Mouse (Mus musculus) left cerebral cortex, adult 18-20 months (tissue): ENCODE measurements at regions not wholly inside any gene's neighbourhood (a gene's known extent, or its start where the extent isn't known, plus 50 kb on each side); places are given as distances from the start of the nearest gene placed in this dataset.
A peak's percentile ranks its signal among the peaks of the same experiment; 100 is the strongest.

ENCODE experiments used
- DNase-seq, 2 experiments: peaks; one replicate each; pipeline ENCODE4 v3.0.0; 2021 to 2022; ENCODE audit warnings: low spot score in 2 of 2, mixed read lengths in 1 of 2

DNA sequence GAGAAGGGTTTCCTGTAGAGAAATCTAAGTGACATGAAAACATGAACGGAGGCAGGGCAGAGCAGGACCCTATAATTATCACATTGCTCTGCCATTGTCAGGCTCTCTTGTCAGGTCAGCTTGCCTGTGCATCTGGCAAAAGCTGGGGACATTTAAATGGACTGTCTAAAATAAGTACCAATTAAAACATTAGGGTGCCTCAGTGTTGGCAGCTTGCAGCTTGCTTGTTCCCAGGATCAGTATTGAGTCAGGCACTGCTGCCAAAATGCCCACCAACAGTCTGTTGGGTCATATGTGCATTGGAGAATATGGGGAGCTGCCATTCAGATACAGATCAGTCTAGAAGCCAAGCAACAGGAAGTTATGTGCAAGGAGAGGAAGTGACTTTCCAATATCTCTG lies 349.5 kb upstream of the B3gat1 start:
- no peak for DNase-seq

DNA sequence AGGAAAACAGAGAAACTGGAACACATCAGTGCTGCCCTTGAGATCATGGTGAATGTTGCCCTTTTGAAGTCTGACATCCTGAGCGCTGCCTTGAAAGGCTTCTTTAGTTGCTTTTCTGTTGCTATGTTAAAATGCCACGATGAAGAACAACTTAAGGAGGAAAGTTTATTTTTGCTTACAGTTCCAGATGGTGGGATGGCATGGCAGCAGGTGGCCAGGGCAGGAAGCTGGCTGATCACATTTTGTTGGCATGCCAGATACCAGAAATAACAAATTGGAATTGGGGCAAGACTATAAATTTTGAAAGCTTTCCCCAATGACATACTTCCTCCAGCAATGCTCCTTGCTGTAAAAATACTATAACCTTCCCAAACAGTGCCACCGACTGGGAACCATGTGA lies 334.9 kb upstream of the B3gat1 start:
- DNase-seq = peak in 1 of 2 experiments; percentile 12

- DNase-seq = no peak
These were observed 310.4 kb upstream of the B3gat1 start for GRCm38 (mm10) chr9:26422897-26423823.

DNA sequence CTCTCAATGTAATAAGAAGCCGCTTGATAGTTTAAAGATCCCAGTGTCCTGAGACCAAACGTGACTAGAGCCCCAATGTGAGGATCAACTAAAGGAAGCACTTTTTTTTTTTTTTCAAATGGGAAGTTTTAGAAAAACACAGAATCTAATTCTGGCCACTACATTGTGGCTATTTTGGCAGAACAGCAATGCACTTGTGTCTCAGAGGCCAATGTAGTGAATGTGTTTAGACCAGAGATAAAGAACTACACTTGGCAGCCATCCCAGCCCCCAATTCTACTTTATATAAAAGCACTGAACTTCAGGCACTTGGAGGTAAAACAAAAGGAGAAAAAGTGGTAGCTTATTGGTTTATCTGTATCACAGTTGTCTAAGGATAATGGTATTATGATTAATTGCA lies 298.0 kb upstream of the B3gat1 start:
- DNase-seq = peak in 1 of 2 experiments; percentile 12

GRCm38 (mm10) chr9:26437244-26437643 lies 296.3 kb upstream of the B3gat1 start:
- no peak for DNase-seq

GRCm38 (mm10) chr9:26453924-26454323 lies 279.6 kb upstream of the B3gat1 start:
- DNase-seq = no peak

DNA sequence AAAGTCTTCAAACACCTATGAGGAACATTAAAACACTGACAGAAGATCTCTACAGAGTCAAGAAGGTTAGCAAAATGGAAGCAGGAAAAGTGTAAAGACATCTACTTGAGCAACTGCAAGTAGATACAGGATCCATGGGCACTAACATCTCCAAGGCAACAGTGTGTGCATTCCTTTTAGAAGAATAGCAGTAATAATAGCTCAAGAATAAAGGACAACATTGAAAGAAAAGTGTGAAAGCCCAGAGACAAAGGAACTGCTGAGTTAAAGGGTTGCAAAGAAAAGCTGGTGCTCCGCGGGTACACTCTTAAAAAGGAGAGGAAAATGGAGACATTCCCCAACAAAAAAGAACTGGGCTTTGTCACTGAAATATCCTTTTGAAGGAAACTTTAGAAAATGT lies 272.4 kb upstream of the B3gat1 start:
- no peak for DNase-seq

- no peak for DNase-seq
These were observed 262.7 kb upstream of the B3gat1 start for GRCm38 (mm10) chr9:26470694-26471392.

GRCm38 (mm10) chr9:26476341-26476740 lies 257.2 kb upstream of the B3gat1 start:
- DNase-seq = no peak

DNA sequence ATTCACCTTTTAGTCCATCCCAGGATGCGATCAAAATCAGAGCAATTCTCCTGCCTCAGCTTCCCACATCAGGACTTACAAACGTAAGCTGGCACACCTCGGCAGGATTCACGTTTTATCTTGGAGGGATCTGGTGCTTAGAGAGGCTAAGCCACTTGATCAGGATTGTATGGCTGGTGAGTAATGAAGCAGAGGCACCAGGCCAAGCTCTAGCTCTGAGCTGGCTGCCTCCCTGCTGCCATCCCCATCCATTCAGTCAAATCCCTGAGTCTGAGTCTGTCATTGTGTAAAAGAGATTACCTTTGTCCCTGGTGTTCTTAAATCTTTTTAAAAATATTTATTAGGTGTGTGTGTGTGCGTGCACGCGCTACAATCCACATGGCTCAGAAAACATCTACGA lies 252.6 kb upstream of the B3gat1 start:
- no peak for DNase-seq

DNA sequence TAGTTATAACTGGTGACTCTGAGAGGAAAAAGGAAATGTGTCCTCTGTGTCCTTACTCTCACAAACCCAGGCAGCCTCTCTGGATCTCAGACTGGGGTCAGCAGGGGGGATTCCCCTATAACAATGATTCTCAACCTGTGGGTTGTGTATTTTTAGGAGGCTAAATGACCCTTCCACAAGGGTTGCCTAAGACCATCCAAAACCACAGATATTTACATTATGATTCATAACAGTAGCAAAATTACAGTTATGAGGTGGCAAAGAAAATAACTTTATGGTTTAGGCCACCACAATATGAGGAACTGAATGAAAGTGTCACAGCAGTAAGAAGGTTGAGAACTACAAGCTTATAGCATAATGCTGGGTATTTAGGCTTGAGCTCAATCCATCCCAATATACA lies 251.6 kb upstream of the B3gat1 start:
- DNase-seq = no peak

DNA sequence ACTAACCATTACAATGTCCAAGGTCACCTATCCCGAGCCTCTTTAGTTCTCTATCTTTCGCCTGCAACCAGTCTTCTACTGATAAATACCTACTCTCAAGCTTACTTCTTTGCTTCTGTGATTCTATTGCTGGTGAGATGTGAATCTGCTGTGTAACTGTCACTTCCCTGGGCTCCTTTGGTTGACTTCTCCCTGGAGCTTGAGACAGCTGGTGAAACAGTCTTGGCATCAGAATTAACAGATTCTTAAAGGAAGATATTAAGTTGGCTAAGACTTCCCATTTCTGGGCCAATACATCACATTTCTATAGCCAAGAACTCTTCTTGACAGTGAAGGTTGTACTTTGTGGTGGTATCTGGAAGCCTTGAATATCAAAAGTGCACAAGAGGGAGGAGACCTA lies 239.8 kb upstream of the B3gat1 start:
- DNase-seq = no peak

DNA sequence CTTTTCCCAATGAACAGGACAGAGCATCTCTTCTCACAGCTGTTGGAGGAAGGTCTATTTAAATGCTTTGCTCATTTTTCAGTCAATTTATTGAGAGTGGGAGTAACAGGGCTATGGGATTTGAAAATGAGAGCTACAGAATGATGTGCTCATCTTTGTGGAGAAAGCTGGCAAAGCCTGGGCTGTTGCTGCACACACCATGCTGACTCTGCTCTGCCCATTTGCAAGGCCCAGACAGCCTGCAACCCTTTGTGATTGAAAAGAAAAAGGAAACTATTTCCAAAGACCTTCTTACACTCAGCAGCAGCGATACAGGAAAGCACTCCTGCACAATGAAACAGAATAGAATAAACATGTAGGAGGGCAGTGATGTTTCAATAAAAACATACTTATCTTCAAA lies 231.5 kb upstream of the B3gat1 start:
- no peak for DNase-seq

DNA sequence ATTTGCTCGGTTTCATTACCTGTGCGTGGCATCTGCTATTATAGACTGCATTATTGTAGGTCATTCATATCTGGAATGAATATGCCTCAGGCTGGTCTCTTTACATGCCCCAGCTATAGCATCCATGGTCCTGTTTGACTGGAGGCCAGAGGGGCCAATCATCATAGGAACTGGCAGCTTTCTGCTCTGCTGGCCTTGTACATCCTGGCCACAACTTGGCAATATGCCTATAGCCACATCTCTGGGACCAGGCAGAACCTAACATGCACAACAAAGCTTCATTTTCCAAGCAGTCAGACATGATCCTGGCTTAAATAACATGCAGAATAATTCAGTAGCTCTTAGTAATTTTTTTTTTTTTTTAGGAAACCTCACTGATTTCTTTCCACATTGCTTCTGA lies 227.6 kb upstream of the B3gat1 start:
- no peak for DNase-seq

GRCm38 (mm10) chr9:26518651-26519050 lies 214.9 kb upstream of the B3gat1 start:
- no peak for DNase-seq

DNA sequence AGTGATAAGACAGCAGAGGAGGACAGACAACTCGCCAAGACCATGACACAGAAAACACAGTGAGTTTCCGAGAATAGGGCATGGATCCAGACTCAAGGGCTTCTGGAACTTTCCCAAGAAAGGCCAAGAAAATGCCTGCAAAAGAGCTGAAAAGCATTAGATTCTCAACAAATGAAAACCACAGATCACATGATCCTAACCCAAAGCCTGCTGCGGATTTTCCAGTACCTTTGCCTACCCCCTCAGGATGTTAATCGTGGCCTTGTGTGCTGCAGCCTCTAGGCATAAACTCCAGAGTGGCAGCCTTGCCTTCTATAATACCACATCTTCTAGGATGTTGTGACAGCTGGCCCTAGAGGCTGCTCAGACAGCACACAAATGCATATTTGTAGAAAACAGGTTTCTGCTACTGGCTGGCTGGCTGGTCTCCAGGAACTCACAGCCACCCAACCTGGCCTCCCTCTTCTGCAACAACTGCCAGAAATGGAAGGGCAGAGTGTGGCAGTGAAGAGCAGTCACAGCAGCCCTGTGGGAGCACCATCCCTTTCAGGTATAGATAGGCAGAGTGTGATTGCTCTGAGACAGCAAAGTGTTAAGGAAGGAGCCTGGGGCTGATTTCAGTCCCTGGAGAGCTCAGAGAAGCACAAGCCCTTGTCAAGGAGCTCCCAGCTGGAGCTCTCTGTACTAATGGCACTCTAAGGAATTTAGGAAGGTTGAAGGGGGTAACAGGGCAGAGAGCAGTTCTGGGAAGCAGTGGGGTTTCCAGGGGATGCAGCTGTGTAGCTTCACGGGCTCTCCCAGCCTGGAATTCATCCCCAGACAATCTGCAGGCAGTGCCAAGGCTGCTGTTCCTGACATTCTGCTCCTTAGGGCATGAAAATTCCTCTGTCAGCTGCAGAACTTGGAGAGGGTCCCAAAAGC lies 213.7 kb upstream of the B3gat1 start:
- no peak for DNase-seq

- no peak for DNase-seq
These were observed 209.4 kb upstream of the B3gat1 start for GRCm38 (mm10) chr9:26524089-26524488.

DNA sequence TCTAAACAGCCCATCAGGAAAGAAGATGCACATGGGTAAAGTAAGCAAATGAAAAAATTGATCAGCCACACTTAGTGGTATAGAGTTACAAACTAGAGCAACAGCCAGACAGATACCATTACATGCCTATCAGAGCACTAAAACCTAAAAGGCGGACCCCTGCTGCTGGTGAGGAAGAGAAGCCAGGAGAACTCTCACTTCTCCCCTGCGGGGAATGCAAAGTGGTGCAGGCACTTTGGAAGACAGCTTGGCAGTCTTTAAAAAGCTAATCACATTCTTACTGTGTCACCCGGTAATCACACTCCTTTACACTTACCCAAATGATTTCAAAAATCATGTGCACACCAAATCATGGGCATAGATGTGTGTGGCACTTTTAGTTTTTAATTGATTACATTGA lies 204.8 kb upstream of the B3gat1 start:
- no peak for DNase-seq

DNA sequence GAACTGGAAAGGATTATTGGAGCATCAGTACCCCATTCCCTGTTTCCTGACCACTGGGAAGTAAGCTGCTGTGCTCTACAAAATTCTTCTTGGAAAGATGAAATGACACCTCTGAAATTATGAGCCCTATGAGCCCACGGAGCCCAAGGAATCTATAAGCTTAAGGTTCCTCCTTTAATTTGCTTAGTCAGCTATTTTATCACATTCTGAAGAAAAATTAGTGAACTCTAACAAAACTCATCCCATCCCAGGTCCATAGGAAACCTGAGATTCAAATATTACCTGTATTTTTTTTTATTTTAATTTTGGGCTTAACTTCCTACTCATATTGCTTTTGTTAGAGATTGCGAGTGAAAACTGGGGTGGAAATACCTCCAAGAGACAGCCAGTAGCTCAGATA lies 194.5 kb upstream of the B3gat1 start:
- no peak for DNase-seq

DNA sequence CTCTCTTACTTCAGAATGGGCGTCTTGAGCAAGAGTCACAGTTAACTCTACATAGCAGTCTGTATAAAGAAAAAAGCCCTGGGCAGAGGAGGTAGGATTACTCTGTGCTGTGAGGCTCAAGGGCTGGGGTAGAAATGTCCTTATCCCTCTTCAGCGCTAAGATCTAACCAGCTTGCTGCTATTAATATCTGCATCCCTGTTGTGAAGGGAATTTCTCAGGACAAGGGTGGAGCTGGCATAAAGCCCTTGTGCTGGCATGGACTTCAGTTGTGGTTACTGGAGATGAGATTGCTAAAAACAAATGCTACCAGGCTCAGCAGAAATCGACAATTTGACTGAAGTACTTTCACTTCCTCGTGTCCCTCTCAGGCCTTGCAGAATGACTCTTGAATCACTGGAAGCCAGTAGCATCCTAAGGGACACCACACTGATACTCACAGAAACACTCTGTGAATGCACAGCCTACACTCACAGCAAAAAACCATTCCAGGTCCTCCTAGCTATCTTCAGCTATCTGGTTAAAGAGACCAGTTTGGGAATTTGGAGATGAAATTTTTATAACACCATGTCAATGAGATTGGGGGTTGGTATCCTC lies 185.1 kb upstream of the B3gat1 start:
- DNase-seq = peak; percentile 19 to 39

DNA sequence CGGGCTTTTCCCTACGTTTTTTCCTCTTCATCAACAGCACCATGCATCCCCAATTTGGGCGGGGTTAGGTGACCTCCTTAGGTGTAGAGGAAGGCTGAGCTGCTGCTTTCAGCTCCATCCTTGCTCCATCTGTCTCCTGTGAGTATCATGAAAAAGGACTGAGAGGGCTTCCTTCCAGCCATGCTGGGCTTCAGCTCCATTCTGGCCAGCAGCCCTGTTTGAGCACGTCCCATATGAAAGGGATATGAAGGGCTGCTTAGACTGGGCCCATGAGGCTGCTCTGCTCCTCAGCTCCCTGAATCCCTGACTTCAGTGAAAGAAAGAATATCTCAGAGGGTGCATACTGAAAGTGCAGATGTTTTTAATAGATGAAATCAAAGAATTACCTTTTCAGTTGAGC lies 184.4 kb upstream of the B3gat1 start:
- DNase-seq = no peak
